Mouse (Mus musculus) mouse trophoblast stem cell (cell line): ENCODE data around the gene Rgs16.

Source experiments
- in situ Hi-C, 2 experiments: fragments of 300-500 bp; cut with MseI, MboI; formaldehyde crosslinking; loops; 2 replicates in 1 of 2; 3 replicates in 1 of 2; pipeline ENCODE4 v1.15.1; 2025

Rgs16 gene

GRCm38 (mm10) chr1:153720935-153721334, 19.2 kb upstream of the Rgs16 start:
- in situ Hi-C loops: no loop called here

GRCm38 (mm10) chr1:153721565-153722310, 18.4 kb upstream of the Rgs16 start:
- in situ Hi-C loops: no loop called here

GRCm38 (mm10) chr1:153723426-153723825, 16.7 kb upstream of the Rgs16 start:
- in situ Hi-C loops: no loop called here

- in situ Hi-C loops: no loop called here
Measured at GRCm38 (mm10) chr1:153726636-153727035, 13.5 kb upstream of the Rgs16 start.

GRCm38 (mm10) chr1:153729806-153730205, 10.3 kb upstream of the Rgs16 start:
- in situ Hi-C loops: no loop called here

- in situ Hi-C loops: no loop called here
Measured at GRCm38 (mm10) chr1:153730671-153731070, 9.5 kb upstream of the Rgs16 start.

GRCm38 (mm10) chr1:153733181-153733580, 7.0 kb upstream of the Rgs16 start:
- in situ Hi-C loops: no loop called here

- in situ Hi-C loops: no loop called here
Measured at GRCm38 (mm10) chr1:153734866-153735265, 5.3 kb upstream of the Rgs16 start.

- in situ Hi-C loops: no loop called here
Measured at GRCm38 (mm10) chr1:153736096-153736495, 4.1 kb upstream of the Rgs16 start.

GRCm38 (mm10) chr1:153737101-153738085, 2.8 kb upstream of the Rgs16 start:
- in situ Hi-C loops: no loop called here

- in situ Hi-C loops: no loop called here
Measured at GRCm38 (mm10) chr1:153739437-153740015, 623 bp upstream of the Rgs16 start.

GRCm38 (mm10) chr1:153740775-153741400, 739 bp downstream of the Rgs16 start:
- in situ Hi-C loops: no loop called here

GRCm38 (mm10) chr1:153741551-153742316, 1.6 kb downstream of the Rgs16 start:
- in situ Hi-C loops: no loop called here

- in situ Hi-C loops: no loop called here
Measured at GRCm38 (mm10) chr1:153742374-153743155, 2.4 kb downstream of the Rgs16 start.

- in situ Hi-C loops: loop anchor here (5.0 kb wide), 1 partner anchor 189 kb away; no protein-coding TSS in a partner anchor
Measured at GRCm38 (mm10) chr1:153746119-153746670, 6.0 kb downstream of the Rgs16 start.

GRCm38 (mm10) chr1:153746728-153747127, 6.6 kb downstream of the Rgs16 start:
- in situ Hi-C loops: loop anchor here (5.0 kb wide), 1 partner anchor 189 kb away; no protein-coding TSS in a partner anchor

- in situ Hi-C loops: loop anchor here (5.0 kb wide), 1 partner anchor 191 kb away; no protein-coding TSS in a partner anchor
Measured at GRCm38 (mm10) chr1:153747861-153748530, 7.8 kb downstream of the Rgs16 start.

GRCm38 (mm10) chr1:153748549-153748948, 8.4 kb downstream of the Rgs16 start:
- in situ Hi-C loops: loop anchor here (5.0 kb wide), 1 partner anchor 191 kb away; no protein-coding TSS in a partner anchor
